Mouse (Mus musculus) retina, postnatal 1 day (tissue): Measurements from ENCODE around the gene Rbmx2.

Experiments used
- DNase-seq: peaks from one replicate; pipeline ENCODE4 v3.0.0-alpha.2; 2012

Gene Rbmx2

GRCm38 (mm10) chrX:48694864-48695371 lies at the start of gene Rbmx2:
Rbmx2 (plus strand) TSS chrX:48695004.
- peak; percentile 95 for DNase-seq

- peak; percentile 62 for DNase-seq
These were observed 28.0 kb upstream of the Rbmx2 start for GRCm38 (mm10) chrX:48666807-48667206.

GRCm38 (mm10) chrX:48669588-48669987 lies 25.2 kb upstream of the Rbmx2 start:
- no peak for DNase-seq

DNA sequence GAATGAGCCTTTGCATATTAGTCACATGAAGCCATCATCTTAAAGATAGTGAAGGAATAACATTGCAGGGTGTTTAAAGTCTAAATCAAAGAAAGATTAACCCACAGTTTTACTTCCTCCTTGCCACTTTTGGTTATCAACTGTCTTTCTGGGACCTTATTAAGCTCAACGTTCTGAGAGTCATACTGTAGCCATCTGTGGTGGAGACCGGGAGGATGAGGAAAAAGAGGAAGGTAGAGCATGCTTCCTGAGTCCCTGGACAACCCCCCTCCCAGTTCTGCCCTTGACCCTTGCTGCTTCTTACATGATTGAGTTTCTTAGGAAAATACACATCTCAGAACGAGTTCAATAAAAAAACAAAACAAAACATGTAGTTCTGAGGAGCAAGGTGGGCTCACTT lies 23.1 kb upstream of the Rbmx2 start:
- no peak for DNase-seq

GRCm38 (mm10) chrX:48674171-48674570 lies 20.6 kb upstream of the Rbmx2 start, which contains the start of gene Gpr119:
Gpr119 (minus strand) TSS chrX:48674478.
- DNase-seq: peak; percentile 15

DNA sequence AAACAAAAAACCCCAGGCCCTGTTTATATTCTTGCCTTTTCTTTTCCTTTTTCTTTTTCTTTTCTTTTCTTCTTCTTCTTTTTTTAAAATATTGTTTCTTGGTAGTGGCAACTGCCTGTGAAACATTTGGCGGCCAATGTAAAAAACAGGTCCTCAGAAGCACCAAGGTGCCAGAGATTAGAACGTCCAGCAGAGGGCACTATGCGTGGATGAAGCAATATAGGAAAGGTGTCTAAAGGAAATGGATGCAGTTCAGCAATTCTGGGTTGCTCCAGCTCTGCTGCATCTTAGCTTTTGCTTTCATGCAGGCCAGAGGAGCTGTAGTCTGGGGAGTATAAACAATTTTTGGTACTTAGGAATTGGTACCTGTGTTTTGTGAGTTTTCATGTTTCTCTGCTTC lies 11.4 kb upstream of the Rbmx2 start:
- peak; percentile 63 for DNase-seq

GRCm38 (mm10) chrX:48683857-48684256 lies 10.9 kb upstream of the Rbmx2 start:
- DNase-seq: no peak

DNA sequence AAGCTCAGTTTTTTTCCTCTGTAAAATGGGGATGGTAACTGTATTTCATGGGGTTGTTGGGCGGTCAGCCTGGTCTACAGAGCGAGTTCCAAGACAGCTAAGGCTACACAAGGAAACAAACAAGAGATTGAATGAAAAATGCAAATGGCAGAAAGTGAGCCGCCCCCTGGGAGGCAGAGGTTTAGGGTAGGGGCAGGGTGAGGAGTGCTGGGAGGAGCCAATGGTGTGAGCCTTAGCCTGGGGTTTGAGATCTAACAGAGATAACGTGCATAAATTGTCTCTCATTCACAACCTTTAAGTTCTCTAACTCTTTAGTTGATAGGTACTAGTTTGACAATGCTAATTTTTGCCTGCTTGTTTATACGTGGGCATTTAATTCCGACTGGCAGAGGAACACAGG lies 344 bp upstream of the Rbmx2 start:
- DNase-seq: no peak

GRCm38 (mm10) chrX:48709701-48710100 lies 14.9 kb downstream of the Rbmx2 start:
- DNase-seq: no peak

DNA sequence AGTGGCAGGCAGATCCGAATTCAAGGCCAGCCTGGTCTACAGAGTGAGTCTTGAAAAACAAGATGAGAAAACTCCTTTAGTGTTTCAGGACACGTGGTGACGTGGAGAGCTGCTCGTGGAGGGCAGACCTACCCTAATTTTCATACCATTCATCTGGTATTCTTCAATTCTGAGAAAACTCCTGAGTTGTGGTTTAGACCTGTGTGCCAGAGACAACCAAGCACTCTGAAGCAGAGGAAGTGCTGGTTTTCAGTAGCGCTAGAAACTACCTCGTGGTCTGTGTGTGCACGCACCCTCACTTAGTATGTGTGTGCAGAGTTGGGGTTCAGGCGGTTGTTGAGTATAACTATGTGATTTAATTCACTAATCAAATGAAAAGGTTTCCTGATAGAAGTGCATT lies 18.0 kb downstream of the Rbmx2 start:
- DNase-seq: no peak

- DNase-seq: no peak
These were observed 60.0 kb downstream of the Rbmx2 start for GRCm38 (mm10) chrX:48754710-48755283.
